Mouse (Mus musculus) neutrophil, adult 59 days (primary cell): ENCODE data around the gene Rgs11. TPM values are rescaled to one million over a fixed set of nuclear protein-coding genes. Genes with fewer than 3 reads are reported as not detected.

ENCODE experiments used
- total RNA-seq, 2 experiments: library from RNA; stranded (reverse); gene quantifications; 1 replicate in 1 of 2; 2 replicates in 1 of 2; pipeline ENCODE4 v1.2.4; 2023

Rgs11 gene
- under 1 TPM in 1 of 2 experiments, not detected in 1; 0.77 TPM for total RNA-seq

DNA sequence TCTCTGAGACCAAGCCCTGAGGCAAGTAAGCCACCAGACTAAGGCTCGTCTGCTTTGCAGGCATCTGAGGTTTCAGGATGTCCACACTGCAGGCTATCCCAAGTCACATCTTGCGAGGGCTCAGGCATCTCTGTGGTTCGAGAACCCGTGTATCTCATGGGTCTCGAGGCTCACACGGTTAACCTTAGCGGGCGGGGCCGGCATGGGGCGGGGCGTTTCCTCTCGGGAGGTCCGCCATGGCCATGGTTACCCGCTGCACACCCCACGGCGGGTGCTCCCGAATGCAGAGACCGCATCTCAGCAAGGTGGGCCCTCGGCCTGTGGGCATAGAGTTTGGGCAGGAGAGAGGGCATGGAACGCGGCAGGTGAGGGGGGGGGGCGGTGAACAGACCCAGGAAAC lies at the start of gene Rgs11:
TSS of gene Rgs11 (plus strand) at position 215 of the 400 bp plus-strand sequence.

DNA sequence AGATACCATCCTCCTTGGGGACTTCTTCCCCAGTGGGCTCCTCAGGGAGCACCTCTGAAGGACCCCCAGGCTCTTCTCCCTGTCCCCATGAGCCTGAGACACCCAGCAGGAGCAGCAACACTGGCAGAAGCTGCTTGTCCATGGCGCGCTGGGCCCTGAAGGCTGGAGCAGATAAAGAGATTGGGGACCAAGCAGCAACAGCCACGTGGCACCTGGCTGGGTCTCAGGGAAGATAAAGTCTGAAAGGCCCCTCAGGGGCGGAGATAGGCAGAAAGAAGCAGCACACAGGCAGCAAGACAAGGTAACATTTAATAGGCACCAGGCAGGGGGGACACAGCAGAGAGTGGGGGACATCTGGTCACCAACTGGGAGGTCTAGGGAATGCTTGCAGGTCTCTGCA lies 3.9 kb upstream of the Rgs11 start, which contains the start of gene Pdia2:
TSS of gene Pdia2 (minus strand) at position 196 of the 400 bp plus-strand sequence.

DNA sequence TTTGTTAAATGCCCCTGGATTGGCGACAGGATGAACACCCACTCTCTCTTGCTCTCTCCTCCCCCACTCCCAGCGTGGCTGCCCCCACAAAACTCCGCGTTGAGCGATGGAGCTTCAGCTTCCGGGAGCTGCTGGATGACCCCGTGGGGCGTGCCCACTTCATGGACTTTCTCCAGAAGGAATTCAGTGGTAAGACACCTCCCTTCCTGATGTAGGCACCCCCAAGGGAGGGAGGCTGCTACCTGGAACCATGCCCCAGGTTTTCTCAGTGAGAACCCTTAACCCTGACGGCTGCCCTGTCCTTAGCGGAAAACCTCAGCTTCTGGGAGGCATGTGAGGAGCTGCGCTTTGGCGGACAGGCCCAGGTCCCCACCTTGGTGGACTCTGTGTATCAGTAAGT lies 4.9 kb downstream of the Rgs11 start, which contains the start of gene Arhgdig:
TSS of gene Arhgdig (minus strand) at position 101 of the 400 bp plus-strand sequence.

DNA sequence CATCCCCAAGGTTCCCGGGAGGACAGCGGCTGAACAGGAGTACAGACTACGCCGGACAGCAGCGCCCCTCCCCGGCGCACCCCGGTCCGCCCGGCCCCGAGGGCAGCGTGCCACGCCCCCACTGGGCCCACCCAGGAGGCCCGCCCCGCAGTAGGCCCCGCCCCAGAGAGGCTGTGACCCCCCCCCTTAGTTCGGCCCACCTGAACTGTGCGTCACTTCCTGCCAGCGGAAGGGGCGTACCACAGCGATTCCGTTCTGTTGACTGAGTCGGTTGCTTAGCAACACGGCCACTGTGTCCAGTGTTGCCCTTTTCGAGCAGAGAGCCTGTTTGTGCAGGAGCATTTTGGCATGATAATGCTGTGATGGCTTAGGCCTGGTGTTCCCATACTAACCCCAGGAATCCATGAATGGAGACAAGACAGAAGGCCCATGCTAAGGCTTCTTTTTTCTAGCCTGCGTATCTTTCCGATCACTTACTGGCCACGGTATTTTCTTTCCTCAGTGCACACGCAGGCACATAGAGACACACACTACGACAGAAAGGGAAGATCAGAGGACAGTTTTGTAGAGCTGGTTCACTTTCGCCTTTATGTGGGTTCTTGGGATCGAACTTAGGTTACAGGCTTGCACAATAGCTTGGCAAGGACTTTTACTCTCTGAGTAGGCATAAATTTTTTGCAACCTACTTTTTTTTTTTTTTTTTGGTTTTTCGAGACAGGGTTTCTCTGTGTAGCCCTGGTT lies 41.5 kb downstream of the Rgs11 start, which contains the start of gene Fam234a:
TSS of gene Fam234a (minus strand) at position 142 of the 741 bp plus-strand sequence.

DNA sequence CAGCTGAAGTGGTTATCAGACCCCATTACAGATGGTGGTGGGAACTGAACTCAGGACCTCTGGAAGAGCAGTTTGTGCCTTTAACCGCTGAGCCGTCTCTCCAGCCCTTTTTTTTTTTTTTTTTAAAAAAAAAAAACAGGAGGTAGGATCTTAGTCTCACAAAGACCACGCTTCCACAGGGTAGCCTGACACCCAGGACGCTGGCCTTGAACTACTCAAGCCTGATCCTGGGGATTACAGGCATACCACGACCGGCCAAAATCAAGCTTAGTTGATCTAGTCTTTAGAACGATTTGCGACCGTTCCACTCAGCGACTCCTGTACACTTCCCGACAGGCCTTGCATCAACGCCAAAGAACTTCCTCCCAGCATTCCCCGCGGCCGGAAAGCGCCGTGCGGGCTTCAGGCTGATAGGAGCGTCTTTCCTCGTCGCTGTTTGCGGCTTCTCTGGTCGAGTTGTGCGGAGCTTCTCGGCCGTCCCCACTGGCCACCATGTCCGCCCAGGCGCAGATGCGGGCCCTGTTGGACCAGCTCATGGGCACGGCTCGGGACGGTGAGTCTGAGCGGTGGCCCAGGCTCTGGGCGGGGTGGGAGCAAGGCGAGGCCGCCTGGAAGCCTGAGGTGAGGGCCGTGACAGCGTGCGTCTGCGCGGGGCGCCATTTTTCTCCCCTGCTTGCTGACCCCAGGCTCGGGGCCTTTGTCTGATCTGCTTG lies 49.9 kb downstream of the Rgs11 start, which contains the start of gene Luc7l:
TSS of gene Luc7l (plus strand) at position 358 of the 713 bp plus-strand sequence.

Other genes with a start within 250 kb of the Rgs11 start
- gene Capn15, start 217.2 kb upstream of the Rgs11 start, total RNA-seq, result 10 to 100 TPM; 13.5 to 19.1 TPM
- gene Rab11fip3, start 133.4 kb upstream of the Rgs11 start, total RNA-seq, result 1 to 10 TPM; 1.5 to 2.1 TPM
- 1 to 10 TPM; 4.0 TPM for gene Decr2, start 112.6 kb upstream of the Rgs11 start, total RNA-seq
- 1 to 10 TPM; 2.3 to 4.5 TPM for gene Nme4, start 107.3 kb upstream of the Rgs11 start, total RNA-seq
- gene Tmem8, start 89.7 kb upstream of the Rgs11 start, total RNA-seq, result 10 to 100 TPM; 59.5 to 72.0 TPM
- 10 to 100 TPM; 32.3 to 32.6 TPM for gene Mrpl28, start 79.5 kb upstream of the Rgs11 start, total RNA-seq
- gene Axin1, start 64.3 kb upstream of the Rgs11 start, total RNA-seq, result 10 to 100 TPM; 39.0 to 40.7 TPM
- gene Pdia2, start 3.9 kb upstream of the Rgs11 start, total RNA-seq, result 1 to 10 TPM; 1.5 to 3.1 TPM
- under 1 TPM in 1 of 2 experiments, not detected in 1; 0.58 TPM for gene Arhgdig, start 4.8 kb downstream of the Rgs11 start, total RNA-seq
- 10 to 100 TPM; 69.6 TPM for gene Fam234a, start 41.3 kb downstream of the Rgs11 start, total RNA-seq
- 10 to 100 TPM; 34.7 to 38.0 TPM for gene Luc7l, start 49.9 kb downstream of the Rgs11 start, total RNA-seq
- gene Neurl1b, start 211.9 kb downstream of the Rgs11 start, total RNA-seq, result 10 to 100 TPM; 12.5 to 16.5 TPM